Mouse (Mus musculus) G1E (cell line): Measurements from ENCODE around the gene Tmem203.

Source experiments
- CTCF ChIP-seq: IDR thresholded peaks from 2 replicates; pipeline ENCODE4 v1.5.1; 2012; ENCODE audit warnings: low read depth, low read length, inconsistent platforms, mixed read lengths
- GATA1 ChIP-seq: IDR thresholded peaks from 2 replicates; pipeline ENCODE4 v1.6.1; 2012; ENCODE audit warnings: borderline replicate concordance, low read length, inconsistent platforms, mixed read lengths
- TAL1 ChIP-seq: conservative IDR thresholded peaks from 2 replicates; pipeline ENCODE4 v1.6.1; 2012; ENCODE audit warnings: low read depth, low read length, inconsistent platforms, mixed read lengths

GRCm38 (mm10) chr2:25214444-25214843, 40.8 kb upstream of the Tmem203 start, which contains the start of gene Stpg3:
- TF ChIP-seq CTCF (no peak), GATA1 (no peak), TAL1 (no peak)
